Mouse (Mus musculus): Measurements from ENCODE around the gene Scel.

GRCm38 (mm10) chr14:103469464-103470015, 43.6 kb upstream of the Scel start:
- TF ChIP-seq POLR2A (IDR thresholded peaks at IDR 0.05; ENCODE audit: control insufficient read depth, extremely low read depth, insufficient read depth, low read length, poor library complexity): no peak
- TF ChIP-seq CTCF (IDR thresholded peaks at IDR 0.05; ENCODE audit: borderline replicate concordance, control insufficient read depth, extremely low read depth, insufficient read depth, low read length, poor library complexity): no peak

Measured in thymus, adult 2 months (tissue).